Mouse (Mus musculus): ENCODE measurements around the gene Arpc1b. TPM values are rescaled to one million over a fixed set of nuclear protein-coding genes. Genes with fewer than 3 reads are reported as not detected.

Arpc1b gene
- polyA plus RNA-seq (2017; shearing (Covaris generic)): 1,015 TPM

DNA sequence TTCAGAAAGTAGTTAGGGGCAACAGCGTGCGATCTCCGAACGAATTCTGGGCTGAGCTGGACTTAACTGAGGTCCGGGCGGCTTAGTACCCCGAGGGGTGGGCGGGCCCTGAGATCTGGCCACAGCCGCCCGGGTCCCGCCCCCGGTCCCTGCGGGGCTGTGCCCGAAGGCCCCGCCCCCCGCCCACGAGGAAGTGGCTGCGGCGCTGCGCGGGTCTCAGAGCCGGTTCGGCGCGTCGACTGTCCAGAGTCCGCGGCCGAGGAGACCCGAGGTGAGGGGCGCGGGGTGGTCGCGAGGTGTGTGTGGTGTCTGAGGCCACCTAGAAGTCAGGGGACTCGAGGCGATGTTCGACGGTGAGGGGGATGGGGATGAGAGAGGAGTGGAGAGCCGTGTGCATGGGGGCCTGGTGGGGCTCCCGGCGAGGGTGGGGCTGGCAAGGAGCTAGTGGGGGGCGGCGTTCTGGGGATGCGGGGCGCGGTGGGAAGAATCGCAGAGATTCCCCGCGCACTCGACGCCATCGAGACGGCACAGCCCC is at the start of gene Arpc1b:
Arpc1b (plus strand) TSS at position 145 of the 535 bp plus-strand sequence.

DNA sequence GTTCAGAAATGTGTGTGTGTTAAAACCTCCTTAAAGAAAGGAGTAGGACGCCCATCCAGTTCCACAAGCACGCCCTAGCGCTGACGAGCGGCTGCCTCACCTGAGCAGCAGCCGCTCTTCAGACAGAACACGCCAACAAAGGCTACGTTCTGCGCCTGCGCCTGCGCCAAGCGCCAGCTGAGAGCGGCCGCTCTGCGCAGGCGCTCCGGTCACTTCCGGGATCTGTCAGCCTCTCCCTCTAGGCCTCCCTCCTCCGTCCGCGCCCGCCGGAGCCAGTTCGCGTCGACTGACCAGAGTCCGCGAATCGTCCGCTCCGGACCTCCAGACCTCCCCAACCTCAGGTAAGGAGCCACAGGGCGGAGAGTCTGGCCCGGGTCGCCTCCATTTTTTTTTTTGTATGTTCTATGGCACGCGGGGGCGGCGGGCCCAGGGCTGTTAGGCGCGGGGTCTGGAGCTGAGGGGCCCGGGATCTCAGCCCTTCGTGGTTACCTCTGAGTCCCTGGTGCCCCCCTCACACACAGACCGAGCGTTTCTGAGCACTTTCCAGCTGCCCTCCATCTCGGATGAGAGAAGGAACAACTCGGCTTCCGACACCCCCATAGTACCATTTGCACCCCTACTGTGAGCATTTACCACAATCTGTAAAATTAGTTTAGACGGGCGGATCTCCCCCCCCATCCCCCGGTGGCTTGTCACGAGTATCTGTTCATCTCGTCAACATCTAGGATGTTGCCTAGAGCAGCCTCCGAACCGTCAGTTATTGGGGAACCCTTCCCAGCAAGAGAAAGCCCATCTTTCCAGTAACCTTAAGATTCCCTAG is 30.2 kb upstream of the Arpc1b start, which contains the start of the genes Arpc1a and Kpna7:
Arpc1a (plus strand) TSS at position 199 of the 820 bp plus-strand sequence.
Kpna7 (minus strand) TSS at position 399 of the 820 bp plus-strand sequence.

DNA sequence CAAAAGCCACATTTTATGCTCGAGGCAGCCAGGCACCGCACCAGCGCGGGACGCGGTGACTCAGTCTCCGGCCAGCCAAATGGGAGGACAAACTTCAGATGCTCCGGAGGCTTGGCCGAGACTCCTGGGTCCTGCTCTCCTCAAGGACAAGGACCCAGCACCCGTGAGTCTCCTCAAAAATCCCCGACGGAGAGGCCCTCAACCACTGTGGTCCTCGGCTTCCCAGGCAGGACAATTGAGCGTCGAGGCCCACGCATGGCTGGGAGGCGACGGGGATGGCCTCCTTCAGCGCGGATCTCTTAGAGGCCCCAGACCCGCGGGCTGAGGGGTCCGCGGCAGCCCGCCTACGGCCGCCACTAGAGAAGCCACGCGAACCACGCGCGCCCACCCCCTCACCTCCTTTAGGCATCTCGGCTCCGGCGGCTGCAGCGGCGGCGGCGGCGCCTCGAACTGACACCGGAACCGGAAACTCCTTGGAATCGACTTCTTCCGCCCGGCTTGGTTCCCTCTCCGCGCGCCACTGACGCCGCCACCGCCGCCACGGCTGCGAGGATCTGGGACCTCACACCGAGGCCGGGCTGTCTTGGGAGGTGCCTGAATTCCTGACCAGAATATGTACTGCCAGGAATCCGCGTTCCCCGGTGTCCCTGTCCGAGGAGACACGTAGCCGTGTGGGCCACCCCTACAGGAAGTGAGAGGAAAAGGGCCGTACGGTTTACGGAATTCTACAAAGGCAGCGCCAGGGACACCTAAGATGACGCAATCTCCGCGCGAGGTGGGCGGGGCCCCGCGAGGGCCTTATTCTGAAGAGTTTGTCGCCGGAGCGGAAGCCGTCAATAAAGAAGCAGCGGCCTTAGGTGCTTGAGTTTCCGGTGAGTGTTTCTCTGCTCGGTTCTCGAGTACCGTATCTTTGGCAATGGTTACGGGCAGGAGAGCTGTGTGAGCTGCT is 25.8 kb downstream of the Arpc1b start, which contains the start of the genes Pdap1 and Bud31:
Pdap1 (minus strand) TSS at position 668 of the 949 bp plus-strand sequence.
Bud31 (plus strand) TSS at position 792 of the 949 bp plus-strand sequence.

DNA sequence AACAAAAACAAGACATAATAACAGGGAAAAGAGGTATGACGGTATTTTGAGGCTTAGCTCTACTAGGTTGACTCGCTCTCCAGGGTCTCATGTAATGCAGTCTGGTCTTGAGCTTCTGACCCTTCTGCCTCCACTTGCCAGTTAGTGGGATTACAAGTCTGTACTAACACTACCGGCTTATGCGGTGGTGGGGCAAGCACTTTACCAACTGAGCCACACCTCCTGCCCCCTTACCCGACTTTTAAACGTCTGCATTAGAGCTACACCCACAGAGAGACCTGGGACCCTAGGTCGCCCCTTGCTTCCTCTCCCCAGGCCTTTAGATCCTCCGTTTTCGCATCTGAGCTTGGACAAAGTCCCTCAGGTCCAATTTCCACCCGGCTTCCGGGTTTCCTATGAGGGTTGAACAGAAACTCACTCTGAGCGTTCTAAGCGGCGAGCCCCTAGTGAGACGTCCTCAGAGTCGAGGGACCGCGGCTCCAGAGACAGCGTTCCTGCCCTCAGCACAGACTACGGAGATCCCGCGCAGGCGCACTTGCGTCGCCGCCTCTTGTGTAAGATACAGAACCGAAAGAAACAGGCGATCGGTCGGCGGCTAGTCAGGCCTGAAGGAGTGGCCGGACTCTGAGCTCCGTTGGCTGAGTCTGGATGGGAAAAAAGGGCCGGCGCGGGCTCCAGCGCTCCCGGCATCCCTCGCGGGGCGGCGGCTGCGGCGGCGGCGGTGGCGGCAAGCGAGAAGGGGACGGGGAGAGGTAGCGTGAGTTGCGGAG is 52.7 kb downstream of the Arpc1b start, which contains the start of the genes Ptcd1 and Cpsf4:
Ptcd1 (minus strand) TSS at position 573 of the 770 bp plus-strand sequence.
Cpsf4 (plus strand) TSS at position 678 of the 770 bp plus-strand sequence.

Other genes starting within 250 kb of the Arpc1b start
- 40.0 TPM for gene Smurf1, start 148.4 kb upstream of the Arpc1b start, polyA plus RNA-seq (2017; shearing (Covaris generic))
- not detected for gene Gm4871, start 81.5 kb upstream of the Arpc1b start, polyA plus RNA-seq (2017; shearing (Covaris generic))
- gene 1700018F24Rik, start 71.2 kb upstream of the Arpc1b start, polyA plus RNA-seq (2017; shearing (Covaris generic)): not detected
- gene Arpc1a, start 30.4 kb upstream of the Arpc1b start, polyA plus RNA-seq (2017; shearing (Covaris generic)): 73.3 TPM
- not detected for gene Kpna7, start 30.2 kb upstream of the Arpc1b start, polyA plus RNA-seq (2017; shearing (Covaris generic))
- gene Pdap1, start 26.0 kb downstream of the Arpc1b start, polyA plus RNA-seq (2017; shearing (Covaris generic)): 52.6 TPM
- 167 TPM for gene Bud31, start 26.1 kb downstream of the Arpc1b start, polyA plus RNA-seq (2017; shearing (Covaris generic))
- 26.4 TPM for gene Ptcd1, start 52.9 kb downstream of the Arpc1b start, polyA plus RNA-seq (2017; shearing (Covaris generic))
- 40.7 TPM for gene Cpsf4, start 53.0 kb downstream of the Arpc1b start, polyA plus RNA-seq (2017; shearing (Covaris generic))
- gene Atp5j2, start 77.8 kb downstream of the Arpc1b start, polyA plus RNA-seq (2017; shearing (Covaris generic)): 373 TPM
- gene Zkscan14, start 87.7 kb downstream of the Arpc1b start, polyA plus RNA-seq (2017; shearing (Covaris generic)): 25.8 TPM
- gene Zkscan5, start 90.3 kb downstream of the Arpc1b start, polyA plus RNA-seq (2017; shearing (Covaris generic)): 7.1 TPM
- 48.5 TPM for gene Zfp655, start 117.5 kb downstream of the Arpc1b start, polyA plus RNA-seq (2017; shearing (Covaris generic))
- 1.1 TPM for gene Zscan25, start 166.3 kb downstream of the Arpc1b start, polyA plus RNA-seq (2017; shearing (Covaris generic))
- not detected for gene Cyp3a57, start 231.1 kb downstream of the Arpc1b start, polyA plus RNA-seq (2017; shearing (Covaris generic))

All from CD4-positive, CD25-positive, alpha-beta regulatory T cell (primary cell).